Comparison of ENCODE assay signal across 26 mouse cellular contexts in genomic region chr5:67605951-67606350, GRCm38 (mm10). TPM values are rescaled to one million over a fixed set of nuclear protein-coding genes. Genes with fewer than 3 reads are reported as not detected.
DNase-seq lines count a peak whose midpoint lies in the region; ATAC-seq and TF ChIP-seq lines count a peak whose summit lies in the region.
"Had no signal": no experiment of that assay in that cellular context is flagged by ENCODE, and none has a peak within 500 bp of the region (broad histone marks: within the 10 kb centered on the region; RNA-seq: fewer than 3 reads in every experiment).

No protein-coding gene starts in this region.

- ATAC-seq in forebrain, embryonic 14.5 days: no peak
- no peak for ATAC-seq in forebrain, embryonic 15.5 days (replicated peaks)
- ATAC-seq in kidney, postnatal 0 days (replicated peaks; ENCODE audit: low FRiP score, low read depth): no peak
- ATAC-seq in liver, embryonic 11.5 days (replicated peaks; ENCODE audit: low FRiP score): no peak
- ATAC-seq: hindbrain, embryonic 16.5 days; intestine, embryonic 15.5 days; lung, postnatal 0 days had no signal

- H3K4me1 ChIP-seq in forebrain, embryonic 14.5 days (ENCODE audit: control insufficient read depth, insufficient read depth, low read length): peaks cover 14% of the 10 kb centered on the region
- peaks cover 22% of the 10 kb centered on the region for H3K4me1 ChIP-seq in forebrain, embryonic 15.5 days
- 0 out of 2 replicates have a peak, but pooled peaks cover 6% of the 10 kb centered on the region for H3K4me1 ChIP-seq in kidney, postnatal 0 days (replicated peaks; ENCODE audit: insufficient read depth, low read length)
- peaks cover 7% of the 10 kb centered on the region; the same call in 1 of the 2 replicates for H3K4me1 ChIP-seq in liver, embryonic 11.5 days (replicated peaks; ENCODE audit: control insufficient read depth, insufficient read depth, low read length)

- no peak overlapping the region for H3K9ac ChIP-seq in forebrain, embryonic 14.5 days (ENCODE audit: low read length)
- no peak overlapping the region for H3K9ac ChIP-seq in forebrain, embryonic 15.5 days (replicated peaks)
- H3K9ac ChIP-seq in kidney, postnatal 0 days (ENCODE audit: low read depth, low read length): no peak overlapping the region
- H3K9ac ChIP-seq in liver, embryonic 11.5 days (ENCODE audit: low read depth, low read length): no peak overlapping the region
- H3K9ac ChIP-seq: intestine, embryonic 15.5 days; liver, embryonic 13.5 days had no signal

- peaks cover 45% of the 10 kb centered on the region for H3K27me3 ChIP-seq in forebrain, embryonic 14.5 days (replicated peaks; ENCODE audit: control insufficient read depth, insufficient read depth, low read length)
- H3K27me3 ChIP-seq in forebrain, embryonic 15.5 days: peaks cover 51% of the 10 kb centered on the region
- H3K27me3 ChIP-seq in kidney, postnatal 0 days (ENCODE audit: insufficient read depth, low read length): 0 out of 2 replicates have a peak, but pooled peaks cover 4% of the 10 kb centered on the region
- peaks cover 60% of the 10 kb centered on the region for H3K27me3 ChIP-seq in liver, embryonic 11.5 days (replicated peaks; ENCODE audit: control insufficient read depth, insufficient read depth, low read length)

- DNase-seq in forebrain, embryonic 14.5 days (ENCODE audit: low spot score): peak; percentile 10
- DNase-seq in kidney, postnatal 0 days (ENCODE audit: low spot score): peak; percentile 83
- DNase-seq in kidney, postnatal 14 days: no peak
- DNase-seq in forelimb bud, embryonic 11.5 days (ENCODE audit: low read depth, low spot score): peak; percentile 32
- DNase-seq in retina, postnatal 1 day: peak; percentile 18
- no peak for DNase-seq in liver, embryonic 11.5 days (ENCODE audit: low spot score)
- DNase-seq: adrenal gland, postnatal 25 days; cerebellum, adult 18-20 months; gastrocnemius, postnatal 14 days; heart, postnatal 14 days; layer of hippocampus, postnatal 36 days; left cerebral cortex, postnatal 4 days; liver, embryonic 13.5 days; lung, adult 18-20 months; midbrain, embryonic 14.5 days; right cerebral cortex, postnatal 25 days; spleen, adult 18-20 months; thymus, adult 2 months; thymus, postnatal 36 days had no signal

- H3K4me2 ChIP-seq in forebrain, embryonic 14.5 days (ENCODE audit: low read length): no peak overlapping the region
- no peak overlapping the region for H3K4me2 ChIP-seq in forebrain, embryonic 15.5 days (replicated peaks)
- no peak overlapping the region; the same call in 1 of the 2 replicates for H3K4me2 ChIP-seq in kidney, postnatal 0 days (ENCODE audit: low read length)
- H3K4me2 ChIP-seq in liver, embryonic 11.5 days: no peak overlapping the region
- H3K4me2 ChIP-seq: liver, embryonic 13.5 days had no signal

- no peak overlapping the region for H3K27ac ChIP-seq in forebrain, embryonic 14.5 days (ENCODE audit: low read depth, low read length)
- H3K27ac ChIP-seq in forebrain, embryonic 15.5 days (replicated peaks): no peak overlapping the region
- no peak overlapping the region for H3K27ac ChIP-seq in kidney, postnatal 0 days
- H3K27ac ChIP-seq in liver, embryonic 11.5 days (ENCODE audit: low read depth, low read length): no peak overlapping the region
- H3K27ac ChIP-seq: intestine, embryonic 15.5 days; liver, embryonic 13.5 days; macrophage had no signal

- H3K4me3 ChIP-seq in forebrain, embryonic 14.5 days (ENCODE audit: low read depth, low read length): no peak overlapping the region
- no peak overlapping the region for H3K4me3 ChIP-seq in forebrain, embryonic 15.5 days
- no peak overlapping the region for H3K4me3 ChIP-seq in kidney, postnatal 0 days (replicated peaks; ENCODE audit: low read depth, low read length)
- no peak overlapping the region for H3K4me3 ChIP-seq in liver, embryonic 11.5 days (ENCODE audit: low read depth, low read length)
- H3K4me3 ChIP-seq: erythroblast, embryonic 14.5 days; hindbrain, embryonic 10.5 days; intestine, embryonic 15.5 days; liver, embryonic 13.5 days had no signal

- no peaks in the 10 kb centered on the region for H3K36me3 ChIP-seq in forebrain, embryonic 14.5 days (ENCODE audit: control insufficient read depth, insufficient read depth, low read length)
- H3K36me3 ChIP-seq in forebrain, embryonic 15.5 days: no peaks in the 10 kb centered on the region
- H3K36me3 ChIP-seq in kidney, postnatal 0 days (ENCODE audit: insufficient read depth, low read length): no peaks in the 10 kb centered on the region
- no peaks in the 10 kb centered on the region for H3K36me3 ChIP-seq in liver, embryonic 11.5 days (ENCODE audit: control insufficient read depth, insufficient read depth, low read length)
- H3K36me3 ChIP-seq: intestine, embryonic 15.5 days; liver, embryonic 13.5 days had no signal

- no peaks in the 10 kb centered on the region for H3K9me3 ChIP-seq in forebrain, embryonic 14.5 days (replicated peaks; ENCODE audit: control insufficient read depth, low read length)
- H3K9me3 ChIP-seq in forebrain, embryonic 15.5 days: no peaks in the 10 kb centered on the region
- no peaks in the 10 kb centered on the region for H3K9me3 ChIP-seq in kidney, postnatal 0 days (replicated peaks; ENCODE audit: low read length)
- no peaks in the 10 kb centered on the region for H3K9me3 ChIP-seq in liver, embryonic 11.5 days (ENCODE audit: control insufficient read depth, low read length)
- H3K9me3 ChIP-seq: hindbrain, embryonic 10.5 days; intestine, embryonic 15.5 days; liver, embryonic 13.5 days had no signal

- 47% methylated on average over 5 of the region's 5 CpGs for WGBS in forebrain, embryonic 14.5 days
- 45% methylated on average over 5 of the region's 5 CpGs for WGBS in forebrain, embryonic 15.5 days
- WGBS in kidney, postnatal 0 days: 13% methylated on average over 5 of the region's 5 CpGs
- 42% methylated on average over 5 of the region's 5 CpGs for WGBS in liver, embryonic 11.5 days

- TF ChIP-seq CTCF in kidney, postnatal 0 days (IDR thresholded peaks at IDR 0.05; ENCODE audit: low read depth): no peak

RNA-seq across cellular contexts. Expression of gene Shisa3, which starts 1.7 kb away (rescaled TPM):
- polyA plus RNA-seq in forebrain, embryonic 14.5 days (2014; fragmentation: Nextera tagmentation; extraction: Ambion mirVana): 0.04 and 0.80 TPM in 2 replicates
- polyA plus RNA-seq in forebrain, embryonic 15.5 days (2015; fragmentation: Nextera tagmentation; extraction: Ambion mirVana): 0.36 and 0.70 TPM in 2 replicates
- 43.5 and 44.3 TPM in 2 replicates for polyA plus RNA-seq in kidney, postnatal 0 days (2015; fragmentation: Nextera tagmentation; extraction: Ambion mirVana)
- 20.8 and 22.1 TPM in 2 replicates for polyA plus RNA-seq in liver, embryonic 11.5 days (2014; fragmentation: Nextera tagmentation; extraction: Ambion mirVana)
- polyA plus RNA-seq: erythroblast, embryonic 14.5 days; macrophage had no signal

Comparison
In these comparisons a context has a peak if more than half of its experiments do, and no peak if none do; other contexts are left out.
1. DNase-seq: peak in forebrain, embryonic 14.5 days (single experiment), kidney, postnatal 0 days (single experiment), forelimb bud, embryonic 11.5 days (single experiment) and retina, postnatal 1 day (single experiment); none in kidney, postnatal 14 days (single experiment) and liver, embryonic 11.5 days (single experiment).
2. RNA of gene Shisa3, which starts 1.7 kb away (polyA plus RNA-seq): 43.5 to 44.3 TPM in kidney, postnatal 0 days and 20.8 to 22.1 TPM in liver, embryonic 11.5 days; 0.36 to 0.70 TPM in forebrain, embryonic 15.5 days and 0.04 to 0.80 TPM in forebrain, embryonic 14.5 days; every median in the first group is over 10 times any median in the second.